Mouse (Mus musculus) megakaryocyte, embryonic 14.5 days (primary cell): Measurements from ENCODE around the gene Stk11.

Source experiments
- FLI1 ChIP-seq: IDR thresholded peaks from 2 replicates; pipeline ENCODE4 v1.6.1; 2012; ENCODE audit warnings: low read length, inconsistent platforms, mixed read lengths
- GATA1 ChIP-seq: IDR thresholded peaks from 3 replicates; pipeline ENCODE4 v1.6.1; 2012; ENCODE audit warnings: mixed read lengths, low read length, inconsistent platforms, borderline replicate concordance

DNA sequence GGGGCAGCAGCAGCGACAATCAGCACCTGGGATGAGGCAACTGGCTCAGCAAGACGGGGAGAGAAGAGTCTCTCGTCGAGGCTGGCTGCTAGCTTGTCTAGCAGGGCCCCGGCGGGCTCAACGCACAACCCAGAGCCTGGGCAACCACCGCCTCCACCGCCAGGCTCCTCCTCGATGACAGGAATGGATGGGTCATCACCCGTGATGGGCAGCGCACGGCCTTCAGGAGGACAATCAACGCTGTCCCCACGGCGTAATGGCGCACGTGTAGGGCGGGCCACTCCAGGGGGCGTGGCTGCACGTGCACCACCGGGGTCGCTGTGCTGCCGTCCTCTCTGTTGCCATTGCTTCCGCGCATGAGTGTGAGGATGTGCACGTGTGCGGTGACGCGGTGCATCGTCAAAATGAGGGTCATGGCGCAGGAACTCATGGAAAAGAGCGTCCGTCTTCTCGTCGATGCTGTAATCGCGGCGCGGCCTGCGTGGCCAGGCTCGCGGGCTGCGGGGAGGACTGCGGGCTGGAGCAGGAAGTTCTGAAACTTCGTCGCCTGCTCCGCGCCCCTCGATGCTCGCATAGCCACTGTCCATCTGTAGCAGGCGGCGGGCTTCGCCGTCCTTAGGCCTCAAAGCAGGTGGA lies 15.8 kb downstream of the Stk11 start:
- no peak for TF ChIP-seq GATA1
- TF ChIP-seq FLI1 = no peak
